Mouse (Mus musculus) adrenal gland, adult 8-10 months (tissue): ENCODE measurements at regions not wholly inside any gene's neighbourhood (a gene's known extent, or its start where the extent isn't known, plus 50 kb on each side); places are given as distances from the start of the nearest gene placed in this dataset.
A peak's percentile ranks its signal among the peaks of the same experiment; 100 is the strongest.

ENCODE experiments used
- DNase-seq: peaks from one replicate; pipeline ENCODE4 v3.0.0; 2022

DNA sequence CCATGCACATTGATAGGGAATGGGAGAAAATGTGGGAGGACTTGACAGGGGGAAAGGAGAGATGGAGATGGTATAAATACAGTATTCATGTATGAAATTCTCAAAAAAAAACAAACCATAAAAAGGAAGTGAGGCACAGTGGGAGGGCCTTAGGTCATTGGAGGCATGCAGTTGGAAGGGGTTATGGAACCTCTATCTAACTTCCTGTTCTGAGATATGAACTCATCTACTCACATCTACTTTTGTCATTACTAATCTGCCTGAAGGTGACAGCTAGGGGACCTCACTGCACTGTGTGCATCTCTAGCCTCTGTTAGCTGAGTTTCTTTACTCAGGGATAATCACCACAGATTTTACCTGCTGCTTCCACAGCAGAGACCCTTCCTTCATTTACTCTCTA is 366.3 kb upstream of the Prickle1 start:
- no peak for DNase-seq

DNA sequence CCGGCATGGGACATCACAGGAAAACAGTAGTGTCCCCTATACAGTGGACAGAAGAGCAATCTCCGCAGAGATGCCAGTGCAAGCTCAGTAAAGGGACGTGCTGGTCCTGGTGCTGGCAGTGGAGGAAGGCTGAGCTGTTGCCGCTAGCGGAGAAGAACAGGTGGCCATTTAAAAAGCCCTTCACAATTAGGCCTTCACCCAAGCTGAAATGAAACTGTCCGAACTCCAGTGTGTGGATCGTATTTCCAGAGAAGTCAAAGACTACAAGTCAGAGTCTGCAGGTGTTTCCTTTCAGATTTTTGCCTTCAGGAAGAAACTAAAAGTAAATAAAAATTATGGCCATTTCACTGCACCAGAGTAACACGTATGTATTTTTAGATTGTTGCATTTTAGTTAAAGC is 364.2 kb upstream of the Prickle1 start:
- DNase-seq, result no peak

DNA sequence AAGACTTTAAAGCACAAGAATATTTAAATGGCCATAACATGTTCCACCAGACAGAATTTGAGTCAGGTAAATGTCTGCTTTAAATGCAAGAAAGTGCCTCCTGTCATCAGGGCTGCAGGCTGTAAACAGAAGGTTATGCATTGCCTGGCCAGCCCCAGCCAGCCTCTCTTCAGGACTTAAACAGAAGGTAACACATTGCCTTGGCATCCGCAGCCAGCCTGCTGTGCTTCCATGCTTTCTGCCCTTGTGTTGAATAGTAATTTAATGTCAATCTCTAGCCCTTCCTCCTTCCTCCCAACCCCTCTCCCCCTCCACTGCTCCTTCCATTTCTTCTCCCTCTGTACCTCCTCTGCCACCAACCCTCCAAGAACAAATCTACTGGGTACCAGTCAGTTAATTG is 362.4 kb upstream of the Prickle1 start:
- no peak for DNase-seq

DNA sequence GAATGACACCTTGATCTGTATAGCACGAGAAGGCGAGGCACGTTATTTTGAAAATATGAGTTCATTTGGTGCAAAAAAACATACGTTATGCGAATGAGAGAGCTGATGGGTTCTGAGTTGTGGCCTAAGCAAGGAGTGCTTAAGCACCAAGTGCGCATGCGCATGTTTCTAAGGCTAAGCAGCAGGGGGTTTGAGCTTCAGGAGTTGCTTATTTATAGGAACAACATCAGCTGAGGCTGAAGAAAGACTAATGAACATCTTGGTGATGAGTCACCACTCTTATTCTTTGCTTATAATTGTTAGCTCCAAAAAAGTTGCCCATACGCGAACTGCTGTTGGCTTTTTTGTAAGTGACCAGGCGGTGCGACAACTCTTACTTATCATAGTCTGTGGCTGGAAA is 361.1 kb upstream of the Prickle1 start:
- no peak for DNase-seq

DNA sequence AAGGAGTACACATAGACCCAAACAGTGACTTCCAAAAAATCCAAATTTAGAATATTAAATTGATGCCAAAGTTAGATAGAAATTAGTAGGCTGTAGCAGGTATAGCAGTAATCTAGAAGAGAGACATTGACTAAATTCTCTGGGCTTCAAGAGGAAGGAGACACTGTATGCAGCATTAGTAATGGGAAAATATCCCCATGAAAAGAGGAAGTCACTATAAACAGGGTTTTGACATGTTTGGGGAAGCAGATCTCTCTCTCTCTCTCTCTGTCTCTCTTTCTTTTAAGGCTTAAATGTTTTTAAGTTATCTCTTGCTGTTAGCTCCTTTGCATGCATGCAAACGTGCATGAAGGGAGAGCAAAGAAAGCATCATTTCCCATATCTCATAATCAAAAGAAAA is 357.9 kb upstream of the Prickle1 start:
- DNase-seq, result no peak

DNA sequence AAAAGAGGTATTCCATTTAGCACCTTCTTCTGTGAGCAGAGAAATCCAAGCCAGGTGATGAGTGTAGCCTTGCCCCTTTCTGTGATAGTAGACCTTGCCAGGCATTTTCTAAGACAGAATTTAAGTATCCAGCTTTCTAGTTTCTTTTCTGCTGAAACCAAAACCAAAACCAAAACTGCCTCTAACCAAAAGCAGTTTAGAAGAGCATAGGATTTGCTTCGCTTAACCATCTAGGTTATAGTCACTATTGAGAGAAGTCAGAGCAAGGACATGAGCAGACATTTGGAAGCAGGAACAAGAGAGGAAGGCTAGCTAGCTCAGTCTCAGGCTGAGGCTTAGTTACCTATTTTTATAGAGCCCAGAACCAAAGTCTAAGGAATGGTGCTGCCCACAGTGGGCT is 354.8 kb upstream of the Prickle1 start:
- no peak for DNase-seq

DNA sequence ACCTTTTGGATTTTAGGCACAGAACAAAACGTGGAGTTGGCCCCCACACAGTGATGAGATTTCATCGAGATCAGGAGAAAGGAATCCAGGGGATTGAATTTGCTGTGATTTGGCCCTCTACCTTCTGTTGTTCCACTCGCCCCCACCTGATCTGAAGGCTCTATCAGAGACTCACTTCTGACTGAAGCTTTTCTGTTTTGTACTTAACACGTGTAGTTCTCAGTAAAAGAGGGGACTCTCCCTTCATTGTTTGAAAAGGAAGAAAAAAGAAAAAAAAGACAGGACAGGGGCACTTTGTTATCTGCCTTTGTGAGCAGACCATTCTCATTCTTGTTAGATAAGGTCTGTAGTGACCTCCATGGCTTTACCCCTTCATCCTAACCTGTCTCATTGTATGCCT is 353.2 kb upstream of the Prickle1 start:
- DNase-seq, result no peak

DNA sequence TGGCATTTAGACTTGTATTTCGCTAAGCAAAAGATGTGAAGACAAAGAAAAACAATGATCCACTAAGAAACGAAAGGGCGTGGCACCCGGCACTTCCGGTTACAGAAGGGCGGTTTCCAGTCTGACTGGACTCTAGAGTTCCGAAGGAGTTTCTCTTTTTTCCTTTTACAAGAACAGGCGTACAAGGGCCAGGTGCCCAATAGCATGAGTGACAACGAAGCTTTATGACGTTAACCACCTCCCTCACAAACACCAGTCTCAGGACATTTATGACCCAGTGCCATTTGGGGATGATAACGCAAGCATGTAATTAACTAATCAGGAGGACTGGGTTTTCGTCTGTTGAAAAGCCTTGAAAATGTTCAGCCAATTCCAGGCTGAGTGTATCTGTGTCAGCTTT is 347.9 kb upstream of the Prickle1 start:
- DNase-seq, result no peak

DNA sequence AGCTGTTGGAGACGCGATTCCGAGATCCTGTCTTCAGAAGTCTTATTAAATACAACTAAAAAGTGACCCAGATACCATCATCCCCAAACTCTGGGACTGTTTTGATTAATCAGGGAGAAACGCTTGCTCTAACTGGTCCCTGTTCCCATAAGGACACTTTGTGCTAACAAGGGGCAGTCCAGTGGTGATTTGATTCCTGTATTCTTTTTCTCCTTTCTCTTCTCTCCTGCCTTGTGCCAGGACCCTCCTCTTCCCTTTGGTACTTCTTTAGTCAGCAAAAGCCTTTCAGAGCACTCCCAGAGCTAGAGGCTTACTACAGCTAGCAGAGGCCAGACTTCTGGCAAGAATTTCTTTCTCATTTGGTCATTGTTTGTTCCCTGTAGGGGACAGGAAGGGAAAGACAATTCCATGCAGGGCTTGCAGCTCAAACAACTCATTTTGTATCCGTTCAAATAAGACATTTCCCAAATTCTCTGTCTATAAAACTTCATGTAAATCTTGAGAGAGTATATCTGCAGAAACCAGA is 337.3 kb upstream of the Prickle1 start:
- no peak for DNase-seq

DNA sequence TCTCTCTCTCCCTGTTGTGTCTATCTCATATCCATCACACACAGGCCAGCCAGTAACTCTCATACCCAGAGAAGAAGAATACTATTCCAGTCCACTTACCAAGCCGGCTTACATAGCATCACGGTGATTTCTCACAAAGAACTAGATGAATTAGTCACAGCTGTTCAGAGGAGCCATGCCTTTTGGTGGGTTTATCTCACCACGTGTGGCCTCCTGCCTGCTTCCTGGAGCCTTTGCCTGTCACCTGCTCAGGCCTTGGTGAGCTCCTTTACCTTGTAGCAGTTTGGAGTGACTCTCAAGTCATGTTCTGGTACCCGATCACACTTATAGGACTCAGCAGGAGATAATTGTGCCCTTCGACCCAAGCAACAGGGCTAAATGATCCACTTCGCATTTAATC is 331.2 kb upstream of the Prickle1 start:
- no peak for DNase-seq

DNA sequence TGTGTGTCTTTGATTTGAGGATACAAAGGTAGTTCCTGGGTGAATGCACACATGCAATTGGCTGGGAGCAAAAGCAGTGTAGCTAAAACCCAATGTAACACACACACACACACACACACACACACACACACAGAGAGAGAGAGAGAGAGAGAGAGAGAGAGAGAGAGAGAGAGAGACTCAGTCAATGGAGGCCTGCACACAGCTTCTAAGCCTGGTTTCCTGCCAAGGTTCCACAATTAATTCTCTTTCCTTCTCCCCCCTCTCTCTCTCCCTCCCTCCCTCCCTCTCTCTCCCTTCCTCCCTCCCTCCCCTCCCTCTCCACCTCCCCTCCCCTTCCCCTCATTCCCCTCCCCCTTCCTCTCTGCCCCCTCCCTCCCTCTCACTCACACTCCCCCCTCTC is 330.6 kb upstream of the Prickle1 start:
- DNase-seq, result no peak

DNA sequence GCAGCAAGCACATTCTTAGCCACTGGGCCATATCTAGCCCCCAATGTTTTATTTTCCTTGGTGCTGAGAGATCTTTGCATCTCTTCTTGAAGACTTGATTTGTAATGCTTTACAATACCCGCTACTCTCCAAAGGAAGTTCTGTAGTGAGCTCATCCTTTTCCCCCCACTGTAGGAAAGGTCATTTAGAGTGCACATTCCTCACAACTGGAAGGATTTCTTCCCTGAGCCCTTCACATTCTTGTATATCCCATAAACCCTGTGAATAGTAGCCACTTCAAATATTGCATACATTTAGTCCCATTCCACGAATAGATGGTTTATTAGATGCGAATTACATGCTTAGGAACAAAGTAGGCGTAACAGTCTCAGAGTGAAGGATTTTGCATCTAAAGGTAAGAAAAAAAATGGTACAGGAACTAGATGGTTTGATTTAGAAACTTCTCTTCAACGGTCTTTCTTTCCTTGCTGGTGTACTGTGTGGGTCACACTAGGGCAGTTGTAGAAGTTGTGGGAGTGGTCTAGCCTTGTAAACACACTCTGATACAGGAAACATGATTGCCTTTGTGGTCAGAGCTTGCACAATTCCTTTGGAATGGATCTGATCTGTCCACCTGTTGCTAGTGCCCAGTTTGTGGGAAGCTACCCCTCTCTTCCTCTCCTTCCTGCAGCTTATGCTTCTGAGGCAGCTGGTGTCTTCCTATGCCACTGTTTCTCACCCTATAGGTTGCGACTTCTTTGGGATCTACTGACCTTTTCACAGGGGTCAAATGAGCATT is 326.0 kb upstream of the Prickle1 start:
- no peak for DNase-seq

DNA sequence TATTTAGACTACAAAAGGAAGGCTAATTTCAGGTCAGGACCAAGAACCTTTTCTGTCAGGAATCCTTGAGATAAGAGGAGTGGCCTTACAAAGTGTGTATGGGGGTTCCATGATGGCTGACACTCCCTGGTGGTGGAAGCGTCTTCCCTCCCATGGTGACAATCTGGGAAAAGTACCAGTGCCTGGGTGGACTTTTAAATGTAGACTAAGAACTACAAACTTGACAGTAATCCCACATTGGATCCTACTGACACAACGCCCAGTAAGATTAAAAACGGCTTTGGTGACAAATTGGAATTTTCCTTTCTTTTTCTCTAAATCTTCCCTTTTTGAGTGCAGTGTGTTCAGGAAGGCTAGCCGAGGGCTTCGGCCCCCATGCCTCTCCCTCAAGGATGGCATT is 325.3 kb upstream of the Prickle1 start:
- DNase-seq, result no peak

DNA sequence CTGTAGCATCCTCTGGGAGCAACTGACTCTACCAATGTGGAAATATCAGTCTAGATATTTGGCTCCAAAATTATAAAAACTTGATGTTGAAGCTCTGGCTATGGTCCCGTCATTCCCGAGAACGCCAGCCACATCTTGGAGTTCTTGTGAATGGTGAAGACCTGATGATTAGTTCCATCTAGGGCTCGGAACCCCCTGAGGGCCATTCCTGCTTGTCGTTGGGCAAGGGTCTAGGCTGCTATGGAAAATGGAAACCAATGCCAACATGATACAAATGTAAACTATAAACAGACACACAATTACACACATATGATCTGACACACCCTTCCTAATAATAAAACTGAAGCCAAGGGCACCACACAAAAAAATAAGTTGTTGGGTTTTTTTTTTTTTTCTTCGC is 323.9 kb upstream of the Prickle1 start:
- no peak for DNase-seq

DNA sequence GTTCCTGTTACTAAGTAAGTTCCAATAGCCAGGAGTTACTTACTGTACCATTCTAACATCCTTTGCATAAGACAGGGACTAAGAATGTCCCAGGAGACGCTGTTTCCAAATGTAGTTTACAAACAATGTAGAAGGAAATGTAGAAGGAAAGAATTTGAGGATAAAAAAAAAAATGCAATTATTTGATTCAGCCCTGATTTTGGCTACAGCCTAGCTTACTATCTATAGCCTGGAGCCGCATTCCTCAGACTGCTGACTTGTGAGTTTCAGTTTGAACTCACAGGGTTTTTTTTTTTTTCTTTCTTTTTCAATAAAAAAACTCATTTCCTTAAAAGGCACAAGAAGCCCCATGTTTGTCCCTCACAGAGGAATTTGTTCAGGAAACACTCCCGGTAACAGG is 321.2 kb upstream of the Prickle1 start:
- no peak for DNase-seq

DNA sequence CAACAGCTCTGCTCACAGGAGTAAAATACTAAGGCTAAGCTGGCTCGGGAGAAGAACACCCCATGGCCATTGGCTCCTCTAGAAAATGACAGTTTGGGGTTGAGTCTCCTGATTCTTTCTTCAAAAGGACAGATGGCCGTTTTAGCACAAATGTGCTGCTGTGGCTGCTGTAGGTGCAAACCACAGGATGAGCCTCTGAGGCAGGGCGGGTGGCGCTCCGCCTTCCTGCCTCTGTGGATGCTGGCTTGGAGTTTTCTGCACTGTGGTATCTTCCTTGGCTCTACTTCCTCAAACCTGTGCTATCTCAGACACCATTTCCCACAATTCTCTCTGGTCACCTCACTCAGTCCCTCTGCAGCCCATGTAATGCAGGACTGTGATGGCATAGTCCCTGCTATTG is 317.8 kb upstream of the Prickle1 start:
- no peak for DNase-seq

DNA sequence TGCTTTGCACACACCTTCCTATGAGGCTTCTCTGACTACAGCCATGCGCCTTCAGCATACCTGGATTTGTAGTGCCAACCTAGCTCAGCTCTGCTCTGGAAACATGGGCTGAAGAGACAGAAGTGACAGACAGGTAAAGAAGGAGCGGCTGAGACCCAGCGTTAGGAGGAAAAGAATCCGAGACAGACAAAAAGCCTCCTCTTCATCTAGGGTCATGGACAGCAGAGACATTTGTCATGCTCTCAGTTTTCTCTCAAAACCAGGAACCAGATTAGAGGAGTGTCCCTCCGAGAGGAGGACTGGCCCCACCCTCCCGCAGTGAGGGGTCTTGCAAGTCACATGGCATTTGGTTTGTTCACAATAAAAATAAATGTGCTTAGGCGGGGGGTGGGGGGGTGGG is 317.4 kb upstream of the Prickle1 start:
- no peak for DNase-seq

DNA sequence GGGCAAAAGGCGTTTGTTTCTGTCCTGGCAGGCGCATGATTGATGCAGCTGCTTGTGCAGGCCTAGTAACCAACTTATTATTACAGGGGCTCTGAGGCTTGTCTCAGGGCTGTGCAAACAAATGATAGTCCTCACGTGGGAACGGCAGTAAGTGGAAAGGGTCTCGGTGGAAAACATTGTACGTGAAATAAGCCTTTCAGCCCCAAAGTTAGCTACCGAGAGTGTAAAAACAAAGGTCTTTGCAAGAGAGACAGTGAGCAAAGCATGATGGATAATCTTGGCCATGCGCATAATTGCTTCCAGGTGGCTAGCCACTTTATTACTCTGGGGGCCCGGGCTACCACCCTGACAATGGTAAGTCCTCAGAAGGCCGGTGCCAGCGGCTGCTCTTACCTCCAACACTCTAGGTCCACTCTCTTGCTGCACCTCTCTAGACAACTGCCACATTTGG is 315.3 kb upstream of the Prickle1 start:
- DNase-seq, result no peak

DNA sequence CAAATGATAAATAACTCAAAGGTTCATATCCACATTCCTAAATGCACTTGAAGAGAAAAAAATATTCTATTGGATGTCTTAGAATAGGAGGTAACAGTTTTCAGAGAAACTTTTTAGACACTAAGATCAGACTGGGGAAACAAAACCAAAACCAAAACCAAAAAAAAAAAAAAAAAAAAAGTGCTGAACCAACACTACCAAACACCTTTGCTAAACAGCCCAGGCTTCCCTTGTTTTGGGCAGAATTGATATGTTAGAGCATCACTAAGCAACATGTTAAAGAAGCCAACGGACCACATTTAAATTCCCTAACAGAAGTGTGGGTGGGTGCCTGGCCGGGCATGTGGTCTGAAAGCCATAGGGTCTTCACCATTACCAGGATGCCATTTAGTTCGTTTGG is 314.5 kb upstream of the Prickle1 start:
- no peak for DNase-seq

DNA sequence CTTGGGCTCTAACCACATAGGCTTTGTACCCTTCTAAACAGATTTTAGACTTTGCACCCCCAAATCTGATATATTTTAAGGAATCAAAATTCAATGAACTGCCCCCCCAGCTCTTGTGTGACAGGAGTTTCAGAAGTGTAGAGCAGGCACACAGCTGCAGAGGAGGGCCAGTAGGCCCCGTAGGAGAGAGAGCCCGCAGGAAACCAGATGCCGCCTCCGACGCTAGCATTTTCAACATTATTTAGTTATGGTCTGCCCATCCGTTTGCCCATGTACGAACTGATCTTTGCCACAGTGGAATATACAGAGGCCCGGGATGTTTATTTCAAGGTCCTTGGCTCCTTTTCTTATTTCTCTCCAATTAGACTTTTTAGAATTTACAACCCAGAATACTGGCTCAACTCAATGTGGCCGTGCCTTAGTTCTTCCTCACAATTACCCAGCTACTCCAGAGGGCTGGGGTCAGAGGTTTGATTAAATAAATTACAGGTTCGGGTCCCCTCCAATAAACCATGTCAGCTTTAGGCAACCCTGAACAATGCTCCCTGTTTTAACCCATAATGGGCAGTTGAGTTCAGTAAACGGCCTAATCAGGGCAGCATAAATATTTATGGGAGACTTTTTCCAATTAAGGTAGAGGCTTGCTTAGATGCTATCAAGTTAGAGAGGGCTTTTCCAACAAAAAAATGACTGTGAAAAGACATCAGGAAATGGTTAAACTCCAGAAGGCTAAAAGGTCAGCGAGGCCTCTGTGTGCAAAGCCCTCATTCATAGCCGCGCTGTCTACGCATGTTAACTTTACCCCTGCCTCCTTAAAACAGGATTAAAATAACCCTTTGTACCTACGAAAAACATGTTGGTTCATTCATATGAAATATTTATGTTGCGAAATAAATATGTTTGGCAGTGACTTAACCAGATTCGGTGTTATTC is 308.2 kb upstream of the Prickle1 start:
- DNase-seq, result no peak

DNA sequence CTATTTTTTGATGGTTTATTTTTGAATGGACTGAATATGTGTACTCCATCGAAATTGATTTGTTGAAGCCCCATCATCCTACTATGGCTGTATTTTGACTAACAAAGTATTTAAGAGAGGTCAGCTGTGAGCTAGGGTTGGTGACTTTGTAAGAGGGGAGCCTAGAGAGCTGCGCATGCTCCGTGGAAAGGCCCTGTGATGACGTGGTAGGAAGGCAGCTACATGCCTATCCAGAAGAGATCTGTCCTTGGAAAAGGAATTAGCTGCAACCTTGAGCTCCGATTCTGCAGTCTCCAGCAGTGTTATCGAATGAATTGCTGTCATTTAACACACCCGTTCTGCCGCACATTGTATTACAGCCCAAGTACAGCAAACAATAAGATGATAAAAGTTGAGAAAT is 287.1 kb upstream of the Prickle1 start:
- DNase-seq, result peak; percentile 33

DNA sequence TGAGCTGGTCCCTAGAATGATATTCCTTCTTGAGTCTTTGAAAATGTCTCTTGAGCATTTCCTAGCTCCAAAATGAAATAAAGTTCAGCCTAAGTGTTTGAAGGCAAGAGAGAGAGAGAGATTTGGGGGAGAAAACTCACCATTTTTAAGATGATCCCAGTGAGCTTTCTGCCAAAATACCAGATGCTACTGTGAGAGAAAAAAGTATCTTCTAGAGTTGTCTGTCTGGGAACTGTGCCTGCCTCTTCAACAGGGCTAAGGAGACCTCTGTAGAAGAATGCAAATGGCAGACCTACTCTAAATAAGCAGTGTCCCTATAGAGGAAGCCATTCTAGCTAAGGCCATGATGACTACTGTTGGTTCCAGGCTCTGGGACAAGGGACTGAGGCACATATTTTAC is 285.6 kb upstream of the Prickle1 start:
- no peak for DNase-seq

DNA sequence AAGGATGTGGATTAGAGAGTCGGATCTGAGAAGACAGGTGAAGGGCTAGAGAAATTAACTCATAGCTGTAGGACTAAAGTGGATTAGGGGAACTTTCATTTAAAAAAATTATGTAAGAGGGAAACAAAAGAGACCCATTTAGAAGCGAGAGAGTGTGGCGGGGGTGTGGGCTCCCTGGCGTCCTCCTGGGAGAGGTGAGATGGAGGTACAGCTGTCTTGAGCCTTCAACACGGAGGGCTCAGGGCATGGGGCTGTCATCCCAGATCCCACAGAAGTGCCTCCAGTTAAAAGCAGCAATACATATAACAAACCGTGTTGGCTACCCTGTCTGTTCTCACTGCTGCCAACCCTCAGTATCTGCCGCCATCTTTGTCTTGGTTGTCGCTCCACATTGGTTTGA is 284.6 kb upstream of the Prickle1 start:
- no peak for DNase-seq

DNA sequence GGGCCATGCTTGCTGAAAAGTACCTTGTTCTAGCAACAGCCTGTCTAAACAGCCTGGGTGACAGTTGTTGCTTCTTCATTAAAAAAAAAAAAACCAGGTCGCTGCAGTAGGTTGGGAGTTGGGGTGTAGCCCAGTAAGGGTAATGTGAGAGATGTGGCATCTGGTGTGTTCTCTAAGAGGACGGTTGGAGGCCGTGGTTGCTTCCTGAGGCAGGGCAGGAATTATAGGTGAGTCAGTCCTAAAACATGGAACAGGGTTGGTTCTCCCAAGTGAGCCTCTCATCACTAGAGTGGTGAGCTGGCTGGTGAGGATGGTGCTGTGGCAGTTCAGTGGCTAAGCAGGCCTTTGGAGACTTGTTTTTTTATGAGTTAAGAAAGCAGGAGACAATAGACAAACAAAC is 283.3 kb upstream of the Prickle1 start:
- no peak for DNase-seq
